Mouse (Mus musculus) liver, adult 2 months (tissue): ENCODE measurements around the gene 1810010H24Rik. TPM values are rescaled to one million over a fixed set of nuclear protein-coding genes. Genes with fewer than 3 reads are reported as not detected.
A peak's percentile ranks its signal among the peaks of the same experiment; 100 is the strongest.
"Not testable (repeated sequence)": the region's sequence is repeated elsewhere in the genome, so short reads cannot be mapped to it uniquely, and the experiment has no call there.

Source experiments
- DNase-seq: peaks from one replicate; pipeline ENCODE4 v3.0.0-alpha.2; 2011; ENCODE audit warnings: low read depth, low spot score; ENCODE audit errors: extremely low read depth
- H3K27ac ChIP-seq: fragments of 200-500 bp; replicated peaks from 2 replicates; pipeline ENCODE4 v1.5.1; 2012; ENCODE audit warnings: low read depth, mild to moderate bottlenecking, control low read depth, inconsistent platforms, low read length; ENCODE audit not compliant: insufficient read depth
- H3K27me3 ChIP-seq: fragments of 200-500 bp; 2 replicates; pipeline ENCODE4 v1.6.1; 2012; ENCODE audit warnings: mild to moderate bottlenecking, moderate library complexity, low read length, inconsistent platforms; ENCODE audit not compliant: control insufficient read depth, insufficient read depth
- H3K36me3 ChIP-seq: fragments of 200-500 bp; 2 replicates; pipeline ENCODE4 v1.6.1; 2012; ENCODE audit warnings: low read length, inconsistent platforms; ENCODE audit not compliant: control insufficient read depth, insufficient read depth
- H3K4me1 ChIP-seq: fragments of 200-500 bp; 2 replicates; pipeline ENCODE4 v1.6.1; 2011; ENCODE audit warnings: low read length; ENCODE audit not compliant: control insufficient read depth, insufficient read depth
- H3K4me3 ChIP-seq: fragments of 200-500 bp; 2 replicates; pipeline ENCODE4 v1.5.1; 2011; ENCODE audit warnings: low read depth, mild to moderate bottlenecking, control low read depth, low read length, moderate library complexity; ENCODE audit not compliant: insufficient read depth
- H3K79me2 ChIP-seq: fragments of 200-500 bp; 2 replicates; pipeline ENCODE4 v1.6.1; 2012; ENCODE audit warnings: inconsistent platforms, mild to moderate bottlenecking, low read length, moderate library complexity; ENCODE audit not compliant: control insufficient read depth, insufficient read depth
- H3K9ac ChIP-seq: fragments of 200-500 bp; 2 replicates; pipeline ENCODE4 v1.6.1; 2012; ENCODE audit warnings: low read depth, mild to moderate bottlenecking, control low read depth, inconsistent platforms, low read length
- CTCF ChIP-seq: fragments of 200-500 bp; IDR thresholded peaks from 2 replicates; pipeline ENCODE4 v1.5.1; 2011; ENCODE audit warnings: low read depth, low read length, control low read depth
- POLR2A ChIP-seq: fragments of 200-500 bp; IDR thresholded peaks from 2 replicates; pipeline ENCODE4 v1.6.1; 2011; ENCODE audit warnings: low read length, control low read depth; ENCODE audit not compliant: insufficient read depth; ENCODE audit errors: extremely low read depth
- WGBS: fragments of 180-500 bp; shearing (Covaris S2); methylation state at CpG from one replicate; pipeline ENCODE4 v1.1.7; 2018; 5-methylcytosine and 5-hydroxymethylcytosine counted together
- polyA plus RNA-seq: library from polyadenylated mRNA; depleted of rRNA; stranded (reverse); fragments of >200 nt; gene quantifications from 2 replicates; pipeline ENCODE4 v1.2.3, GENCODE M21; 2012
- total RNA-seq: library from RNA; depleted of rRNA; stranded (reverse); fragments of >200 nt; gene quantifications from 2 replicates; pipeline ENCODE4 v1.2.3, GENCODE M21; 2014

Gene 1810010H24Rik
- total and polyA plus RNA-seq, 2 experiments = 3.4 to 3.5 TPM

GRCm38 (mm10) chr11:107011171-107011570, 14.3 kb upstream of the 1810010H24Rik start:
- no peaks in the 10 kb centered on the region for H3K79me2 ChIP-seq
- WGBS = 85% methylated on average over 7 of the region's 7 CpGs
- no peaks in the 10 kb centered on the region for H3K27me3 ChIP-seq
- H3K4me3 ChIP-seq = no peak overlapping the region
- no peak overlapping the region; the same call in 1 of the 2 replicates for H3K27ac ChIP-seq
- TF ChIP-seq CTCF (no peak), POLR2A (no peak)
- no peak for DNase-seq
- H3K9ac ChIP-seq = no peak overlapping the region
- H3K4me1 ChIP-seq = peaks cover 7% of the 10 kb centered on the region; the same call in 1 of the 2 replicates
- H3K36me3 ChIP-seq = no peaks in the 10 kb centered on the region

DNA sequence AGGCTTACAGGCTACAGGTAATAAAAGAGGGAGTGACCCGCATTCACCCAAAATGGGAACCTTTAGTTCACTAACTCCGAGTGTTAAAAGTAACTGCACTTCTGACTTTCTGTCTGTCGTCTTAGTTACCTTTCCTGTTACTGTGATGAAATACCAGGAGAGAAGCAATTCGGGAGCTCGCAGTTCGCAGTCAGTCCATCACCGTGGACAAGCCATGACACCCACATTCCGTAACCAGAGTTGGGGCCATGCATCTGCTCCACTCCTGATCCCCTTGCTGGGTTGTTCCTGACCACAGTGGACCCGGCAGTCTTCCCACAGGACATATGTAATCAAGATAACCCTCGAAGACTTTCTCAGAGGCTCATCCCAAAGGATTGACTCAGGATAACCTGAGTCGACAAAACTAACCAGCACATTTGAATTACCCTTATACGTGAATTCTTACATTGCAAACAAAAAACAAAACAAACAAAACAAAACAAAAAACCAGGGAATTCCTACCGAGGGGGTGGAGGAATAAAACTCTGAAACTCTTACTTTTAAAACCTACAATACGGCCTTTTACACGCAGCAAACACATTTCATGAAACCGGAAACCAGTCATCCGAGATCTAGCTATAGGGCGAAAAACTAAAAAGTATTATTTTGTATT, 13.7 kb upstream of the 1810010H24Rik start:
- peak; percentile 46 for DNase-seq
- Histone ChIP-seq H3K4me1 (peaks cover 12% of the 10 kb centered on the region; the same call in 1 of the 2 replicates), H3K79me2 (no peaks in the 10 kb centered on the region), H3K27me3 (no peaks in the 10 kb centered on the region), H3K36me3 (no peaks in the 10 kb centered on the region), H3K4me3 (peak overlapping the region; percentile 47), H3K27ac (peak overlapping the region; percentile 99), H3K9ac (peak overlapping the region; percentile 23; the same call in 1 of the 2 replicates)
- WGBS = 19% methylated on average over 18 of the region's 18 CpGs
- TF ChIP-seq CTCF = no peak
- TF ChIP-seq POLR2A = no peak

DNA sequence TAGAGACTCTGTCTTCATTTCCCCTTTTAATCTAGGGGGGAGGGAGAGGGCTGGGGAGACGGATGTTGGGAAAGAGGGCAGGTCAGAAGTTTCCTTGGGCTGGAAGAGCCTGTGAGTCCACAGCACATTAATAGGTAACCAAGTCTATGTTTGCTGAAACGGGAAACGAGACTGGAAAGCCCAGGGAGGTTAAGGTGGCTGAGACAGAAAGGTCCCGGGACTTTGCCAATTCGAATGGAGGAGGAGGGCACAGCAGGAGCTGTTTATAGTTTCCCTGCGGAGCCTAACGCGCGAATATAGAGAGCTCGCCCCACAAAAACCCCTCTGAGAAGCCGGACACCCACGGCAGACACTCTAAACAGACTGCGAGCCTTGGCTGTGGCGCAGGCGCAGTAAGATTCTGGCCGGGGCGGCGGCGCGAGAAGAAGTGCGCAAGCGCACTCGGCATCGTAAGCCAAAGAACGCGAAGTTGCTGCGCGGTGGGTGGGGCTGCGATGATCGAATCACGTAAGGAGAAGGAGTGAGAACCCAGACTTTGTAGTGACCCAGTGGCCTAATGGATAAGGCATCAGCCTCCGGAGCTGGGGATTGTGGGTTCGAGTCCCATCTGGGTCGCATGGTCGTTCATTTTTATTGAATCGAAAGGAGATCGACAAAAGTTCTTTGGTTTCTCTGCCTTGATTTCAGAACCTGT, 13.0 kb upstream of the 1810010H24Rik start:
- peak; percentile 84 for TF ChIP-seq POLR2A
- TF ChIP-seq CTCF = no peak
- WGBS = under 1% methylated on average over 37 of the region's 37 CpGs
- peak overlapping the region; percentile 99 for H3K27ac ChIP-seq
- no peaks in the 10 kb centered on the region for H3K27me3 ChIP-seq
- H3K4me1 ChIP-seq = peaks cover 12% of the 10 kb centered on the region; the same call in 1 of the 2 replicates
- no peaks in the 10 kb centered on the region for H3K36me3 ChIP-seq
- DNase-seq = peak; percentile 93
- peak overlapping the region; percentile 82 for H3K9ac ChIP-seq
- peak overlapping the region; percentile 47 for H3K4me3 ChIP-seq
- H3K79me2 ChIP-seq = no peaks in the 10 kb centered on the region

DNA sequence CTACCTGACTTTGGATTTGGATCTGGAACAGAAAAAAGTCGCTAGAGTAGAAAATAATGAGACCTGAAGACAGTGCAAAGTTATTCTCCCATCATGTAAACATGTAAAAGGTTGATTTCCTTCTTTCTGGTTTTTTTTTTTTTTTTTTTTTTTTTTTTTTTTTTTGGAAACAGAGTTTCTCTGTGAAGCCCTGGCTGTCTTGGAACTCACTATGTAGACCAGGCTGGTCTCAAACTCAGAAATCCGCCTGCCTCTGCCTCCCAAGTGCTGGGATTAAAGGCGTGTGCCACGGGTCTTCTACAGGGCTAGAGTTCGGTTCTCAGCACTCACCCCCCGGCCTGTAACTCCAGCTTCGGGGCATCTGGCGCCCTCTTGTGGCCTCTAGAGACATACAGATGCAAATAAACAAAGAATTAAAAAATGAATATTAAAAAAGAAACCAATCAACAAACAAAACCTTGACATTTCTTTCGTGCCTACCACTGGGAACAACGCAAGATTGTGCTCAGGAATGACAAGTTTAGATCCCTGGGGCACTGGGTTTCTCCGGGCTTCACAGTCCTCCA, 11.4 kb upstream of the 1810010H24Rik start:
- Histone ChIP-seq H3K9ac (no peak overlapping the region; the same call in 1 of the 2 replicates), H3K79me2 (no peaks in the 10 kb centered on the region), H3K27ac (peak overlapping the region; percentile 81), H3K27me3 (no peaks in the 10 kb centered on the region), H3K36me3 (no peaks in the 10 kb centered on the region), H3K4me1 (peaks cover 12% of the 10 kb centered on the region; the same call in 1 of the 2 replicates), H3K4me3 (no peak overlapping the region)
- TF ChIP-seq CTCF (peak; percentile 21; the same call in 1 of the 2 replicates), POLR2A (no peak)
- DNase-seq = no peak
- WGBS = 81% methylated on average over 11 of the region's 11 CpGs

DNA sequence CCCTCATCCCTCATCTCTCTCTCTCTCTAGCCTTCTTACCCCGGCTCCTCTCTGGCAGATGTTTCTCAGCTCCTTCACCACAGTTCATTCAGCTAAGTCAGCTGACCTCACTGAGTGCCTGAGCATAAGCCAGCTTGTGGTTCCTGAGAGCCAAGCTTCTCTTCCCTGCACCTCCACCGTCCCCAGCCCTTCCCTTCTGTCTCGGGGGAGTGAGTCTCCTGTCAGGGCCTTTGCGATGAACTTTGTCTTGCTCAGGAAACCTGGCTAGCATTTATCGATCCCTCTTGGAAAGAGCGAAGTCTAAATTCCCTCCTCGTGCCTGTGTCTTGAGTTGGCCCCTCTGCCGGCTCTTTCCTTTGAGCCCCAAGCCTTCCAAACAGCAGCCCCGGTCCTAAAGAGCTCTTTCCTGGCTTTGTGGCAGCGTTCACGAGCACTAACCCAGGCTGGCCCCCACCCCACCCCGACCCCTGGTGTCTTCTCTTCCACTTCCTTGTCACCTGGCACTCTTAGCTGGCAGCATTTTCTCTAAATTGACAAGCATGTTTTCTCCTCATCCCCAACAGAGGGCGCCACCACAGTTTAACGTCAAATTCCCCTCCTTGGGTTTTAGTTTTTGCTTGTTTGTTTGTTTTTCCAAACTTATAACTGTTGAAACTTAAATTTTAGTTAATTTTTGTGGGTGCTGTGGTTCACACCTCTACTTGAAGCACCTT, 10.7 kb upstream of the 1810010H24Rik start:
- Histone ChIP-seq H3K27me3 (no peaks in the 10 kb centered on the region), H3K27ac (peak overlapping the region; percentile 81), H3K4me3 (peak overlapping the region; percentile 1; the same call in 1 of the 2 replicates), H3K36me3 (no peaks in the 10 kb centered on the region), H3K4me1 (peaks cover 12% of the 10 kb centered on the region; the same call in 1 of the 2 replicates), H3K9ac (peak overlapping the region; percentile 33), H3K79me2 (no peaks in the 10 kb centered on the region)
- DNase-seq = peak; percentile 85
- TF ChIP-seq POLR2A = no peak
- peak; percentile 34; the same call in 1 of the 2 replicates for TF ChIP-seq CTCF
- whole genome bisulfite sequencing = 15% methylated on average over 14 of the region's 14 CpGs

GRCm38 (mm10) chr11:107015535-107016187, 9.8 kb upstream of the 1810010H24Rik start:
- not testable (repeated sequence) for H3K36me3 ChIP-seq, DNase-seq, H3K4me3 ChIP-seq, H3K9ac ChIP-seq, H3K27ac ChIP-seq, H3K79me2 ChIP-seq, H3K27me3 ChIP-seq
- 81% methylated on average over 11 of the region's 11 CpGs for WGBS
- H3K4me1 ChIP-seq = peaks cover 12% of the 10 kb centered on the region; the same call in 1 of the 2 replicates
